Mouse (Mus musculus) liver, embryonic 14 days (tissue): ENCODE data around the gene Mrpl11. TPM values are rescaled to one million over a fixed set of nuclear protein-coding genes. Genes with fewer than 3 reads are reported as not detected.

Experiments used
- polyA plus RNA-seq: library from polyadenylated mRNA; depleted of rRNA; stranded (reverse); fragments of >200 nt; gene quantifications from 2 replicates; pipeline ENCODE4 v1.2.3, GENCODE M21; 2012; rRNA removed

Mrpl11 gene
- 33.6 and 36.8 TPM in 2 replicates for polyA plus RNA-seq

GRCm38 (mm10) chr19:4961928-4962601 lies at the start of gene Mrpl11:
TSS of gene Mrpl11 (plus strand) at chr19:4962147.

GRCm38 (mm10) chr19:4927904-4928531 lies 33.9 kb upstream of the Mrpl11 start, which contains the start of gene Dpp3:
TSS of gene Dpp3 (minus strand) at chr19:4928287.

GRCm38 (mm10) chr19:4942551-4943252 lies 19.2 kb upstream of the Mrpl11 start, which contains the start of gene Peli3:
TSS of gene Peli3 (minus strand) at chr19:4943127.

DNA sequence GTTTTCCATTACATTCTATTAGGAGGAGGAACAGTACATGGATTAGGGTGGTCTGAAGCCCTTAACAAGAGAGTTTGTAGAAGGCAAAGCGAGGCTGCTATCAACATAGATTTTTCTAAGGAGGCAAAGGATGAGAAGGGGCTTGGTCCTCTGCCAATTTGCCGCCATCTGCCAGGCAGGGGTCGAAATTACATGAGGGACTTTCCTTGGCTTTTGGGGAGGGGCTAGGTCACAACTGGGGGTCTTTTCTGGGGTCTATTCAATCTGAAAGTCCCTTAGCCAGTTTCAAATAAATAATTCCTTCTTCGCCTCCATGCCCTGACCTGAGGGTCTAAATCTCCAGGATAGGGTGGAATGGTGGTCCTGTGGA lies 28.3 kb downstream of the Mrpl11 start, which contains the start of gene Npas4:
Gene Npas4, minus strand, starts transcription at position 61 of the 370 bp plus-strand sequence.

Other genes starting within 250 kb of the Mrpl11 start
- gene Rbm4b, start 205.7 kb upstream of the Mrpl11 start, polyA plus RNA-seq: 3.7 and 4.5 TPM in 2 replicates
- 29.1 and 29.7 TPM in 2 replicates for gene Rbm4, start 168.2 kb upstream of the Mrpl11 start, polyA plus RNA-seq
- 11.0 and 13.2 TPM in 2 replicates for gene Gm21992, start 150.5 kb upstream of the Mrpl11 start, polyA plus RNA-seq
- gene Rbm14, start 150.5 kb upstream of the Mrpl11 start, polyA plus RNA-seq: 21.1 and 24.5 TPM in 2 replicates
- 38.2 and 41.7 TPM in 2 replicates for gene Ccs, start 122.8 kb upstream of the Mrpl11 start, polyA plus RNA-seq
- gene Ccdc87, start 122.8 kb upstream of the Mrpl11 start, polyA plus RNA-seq: 0.01 TPM in 1 of 2 replicates, not detected in the other
- 20.1 and 21.8 TPM in 2 replicates for gene Ctsf, start 107.0 kb upstream of the Mrpl11 start, polyA plus RNA-seq
- gene Actn3, start 84.2 kb upstream of the Mrpl11 start, polyA plus RNA-seq: 0.31 and 0.43 TPM in 2 replicates
- gene Zdhhc24, start 83.5 kb upstream of the Mrpl11 start, polyA plus RNA-seq: 14.7 and 16.8 TPM in 2 replicates
- 0.98 and 1.1 TPM in 2 replicates for gene Bbs1, start 55.5 kb upstream of the Mrpl11 start, polyA plus RNA-seq
- gene Dpp3, start 33.9 kb upstream of the Mrpl11 start, polyA plus RNA-seq: 27.2 and 27.5 TPM in 2 replicates
- gene Peli3, start 19.0 kb upstream of the Mrpl11 start, polyA plus RNA-seq: 0.05 and 0.09 TPM in 2 replicates
- gene Npas4, start 28.2 kb downstream of the Mrpl11 start, polyA plus RNA-seq: 0.09 TPM in 2 replicates
- gene Slc29a2, start 61.7 kb downstream of the Mrpl11 start, polyA plus RNA-seq: 2.1 and 2.6 TPM in 2 replicates
- gene B4gat1, start 76.7 kb downstream of the Mrpl11 start, polyA plus RNA-seq: 2.6 and 3.7 TPM in 2 replicates
- gene AC124502.3, start 76.7 kb downstream of the Mrpl11 start, polyA plus RNA-seq: 0.69 and 1.0 TPM in 2 replicates
- 19.9 and 20.8 TPM in 2 replicates for gene Brms1, start 79.2 kb downstream of the Mrpl11 start, polyA plus RNA-seq
- 0.26 and 0.45 TPM in 2 replicates for gene Rin1, start 88.3 kb downstream of the Mrpl11 start, polyA plus RNA-seq
- gene Cd248, start 105.9 kb downstream of the Mrpl11 start, polyA plus RNA-seq: 1.4 and 2.4 TPM in 2 replicates
- gene Tmem151a, start 123.4 kb downstream of the Mrpl11 start, polyA plus RNA-seq: 0.13 and 0.29 TPM in 2 replicates
- 29.3 and 37.2 TPM in 2 replicates for gene Yif1a, start 126.4 kb downstream of the Mrpl11 start, polyA plus RNA-seq
- gene Cnih2, start 136.4 kb downstream of the Mrpl11 start, polyA plus RNA-seq: 0.61 and 0.62 TPM in 2 replicates
- 44.3 and 53.0 TPM in 2 replicates for gene Rab1b, start 144.9 kb downstream of the Mrpl11 start, polyA plus RNA-seq
- 2.6 and 2.8 TPM in 2 replicates for gene Klc2, start 156.4 kb downstream of the Mrpl11 start, polyA plus RNA-seq